Mouse (Mus musculus) heart, adult 11 months (tissue): ENCODE results near the gene Rad51b.

Experiments used
- DNase-seq: peaks from one replicate; pipeline ENCODE4 v3.0.0; 2022

Gene Rad51b

GRCm38 (mm10) chr12:79813566-79814305, 516.7 kb downstream of the Rad51b start:
- no peak for DNase-seq

GRCm38 (mm10) chr12:79814312-79815091, 517.4 kb downstream of the Rad51b start:
- no peak for DNase-seq

GRCm38 (mm10) chr12:79816241-79816640, 519.2 kb downstream of the Rad51b start:
- no peak for DNase-seq

GRCm38 (mm10) chr12:79820228-79820958, 523.3 kb downstream of the Rad51b start:
- DNase-seq, result no peak

- peak; percentile 96 for DNase-seq
Measured at GRCm38 (mm10) chr12:79821901-79822300, 524.8 kb downstream of the Rad51b start.

GRCm38 (mm10) chr12:79822401-79822800, 525.3 kb downstream of the Rad51b start:
- DNase-seq, result peak; percentile 92

- no peak for DNase-seq
Measured at GRCm38 (mm10) chr12:79825922-79826321, 528.8 kb downstream of the Rad51b start.

GRCm38 (mm10) chr12:79827233-79827692, 530.2 kb downstream of the Rad51b start:
- peak; percentile 87 for DNase-seq

GRCm38 (mm10) chr12:79827735-79828134, 530.7 kb downstream of the Rad51b start:
- peak; percentile 84 for DNase-seq

- peak; percentile 97 for DNase-seq
Measured at GRCm38 (mm10) chr12:79830686-79831085, 533.6 kb downstream of the Rad51b start.

- no peak for DNase-seq
Measured at GRCm38 (mm10) chr12:79832611-79833010, 535.5 kb downstream of the Rad51b start.

GRCm38 (mm10) chr12:79835521-79835920, 538.4 kb downstream of the Rad51b start:
- DNase-seq, result no peak

GRCm38 (mm10) chr12:79838181-79838961, 541.3 kb downstream of the Rad51b start:
- DNase-seq, result peak; percentile 99

GRCm38 (mm10) chr12:79839096-79839941, 542.2 kb downstream of the Rad51b start:
- DNase-seq, result peak; percentile 86

GRCm38 (mm10) chr12:79840465-79840864, 543.4 kb downstream of the Rad51b start:
- DNase-seq, result peak; percentile 87

GRCm38 (mm10) chr12:79841248-79841647, 544.2 kb downstream of the Rad51b start:
- peak; percentile 97 for DNase-seq

- no peak for DNase-seq
Measured at GRCm38 (mm10) chr12:79842319-79842718, 545.2 kb downstream of the Rad51b start.

GRCm38 (mm10) chr12:79843002-79843401, 545.9 kb downstream of the Rad51b start:
- peak; percentile 91 for DNase-seq

GRCm38 (mm10) chr12:79843496-79843895, 546.4 kb downstream of the Rad51b start:
- peak; percentile 89 for DNase-seq

GRCm38 (mm10) chr12:79846247-79847151, 549.4 kb downstream of the Rad51b start:
- DNase-seq, result peak; percentile 77
